Mouse (Mus musculus): ENCODE measurements around the gene Mylpf.

- TF ChIP-seq CTCF (conservative IDR thresholded peaks at IDR 0.05; ENCODE audit: insufficient read depth, insufficient read length, low read depth, low read length) = no peak
- TF ChIP-seq POLR2A (IDR thresholded peaks at IDR 0.05; ENCODE audit: low read depth, low read length) = no peak
These were observed 46.1 kb upstream of the Mylpf start for GRCm38 (mm10) chr7:127162546-127162945.
